Mouse (Mus musculus): ENCODE data around the gene Dlg2.

Gene Dlg2

DNA sequence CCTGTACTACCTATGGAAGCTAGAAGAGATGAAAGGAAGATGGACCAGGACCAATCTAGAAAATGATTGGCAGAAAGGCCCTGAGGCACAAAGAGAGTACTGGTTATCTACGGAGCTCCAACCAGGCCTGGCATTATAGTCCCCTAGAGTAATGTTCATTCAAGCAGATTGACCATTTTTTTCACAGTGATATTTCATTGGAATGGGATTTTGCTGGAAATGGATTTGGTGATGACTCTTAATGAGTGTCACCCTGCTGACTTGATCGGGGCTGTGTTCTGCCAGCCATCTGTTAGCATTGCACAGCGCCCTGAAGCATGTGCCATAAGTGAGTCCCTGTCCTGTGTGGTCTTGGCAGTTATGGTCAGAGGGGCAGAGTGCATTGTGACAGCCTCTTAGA, 1787.9 kb downstream of the Dlg2 start:
- DNase-seq (ENCODE audit: low read depth, low spot score) = no peak

DNA sequence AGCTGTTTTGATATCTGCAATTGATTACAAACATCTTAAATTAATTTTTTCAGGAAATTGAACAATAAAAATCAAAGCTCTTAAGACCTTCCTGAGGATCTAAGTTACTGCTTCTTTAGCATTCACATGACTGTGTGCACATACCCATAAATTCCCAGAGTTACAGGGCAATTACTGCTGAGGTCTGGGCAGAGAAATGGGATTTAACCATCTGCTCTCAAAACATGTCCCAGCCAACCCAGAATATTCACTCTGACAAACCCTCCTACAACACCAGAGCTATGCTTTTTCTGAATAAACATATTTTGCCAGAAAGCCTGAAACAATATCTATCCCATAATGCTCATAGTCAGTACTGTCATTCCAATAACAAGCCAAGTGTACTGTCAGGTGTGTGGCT, 1788.5 kb downstream of the Dlg2 start:
- no peak for DNase-seq (ENCODE audit: low read depth, low spot score)

DNA sequence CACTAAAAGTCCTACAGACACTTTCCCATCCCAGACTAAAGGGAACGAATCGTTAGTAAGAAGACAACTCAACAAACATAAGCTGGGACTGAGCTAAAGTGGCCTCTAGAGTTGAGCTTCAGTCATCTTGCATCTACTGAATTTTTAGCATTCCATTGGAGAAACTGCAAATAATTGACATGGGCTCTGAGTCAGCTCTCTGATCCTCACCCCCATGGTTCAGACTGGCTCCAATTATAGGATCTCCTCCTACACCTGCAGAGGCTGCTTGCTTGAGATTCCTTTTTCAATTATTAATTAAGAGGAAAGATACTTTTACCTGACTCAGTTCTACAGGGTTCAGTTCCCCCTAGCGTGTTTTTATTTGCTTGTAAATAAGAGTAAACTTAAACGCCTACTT, 1798.9 kb downstream of the Dlg2 start:
- DNase-seq (ENCODE audit: low read depth, low spot score) = no peak

DNA sequence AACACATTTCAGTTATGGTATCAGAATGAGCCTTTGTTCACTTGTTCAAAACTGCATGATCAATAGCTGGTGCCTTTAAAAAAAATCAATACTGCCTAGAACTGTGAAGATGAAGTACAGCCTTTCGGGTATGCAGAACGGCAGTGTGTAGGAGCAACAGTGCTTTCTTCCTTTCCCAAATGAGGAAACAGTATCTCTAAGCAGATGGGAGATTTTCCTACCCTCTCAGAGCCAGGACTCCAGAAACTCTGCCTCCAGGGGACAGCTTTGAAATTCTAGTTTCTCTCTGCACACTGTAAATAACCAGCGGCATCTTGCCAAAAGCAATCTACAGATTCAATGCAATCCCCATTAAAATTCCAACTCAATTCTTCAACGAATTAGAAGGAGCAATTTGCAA, 1801.2 kb downstream of the Dlg2 start:
- no peak for DNase-seq (ENCODE audit: low read depth, low spot score)

DNA sequence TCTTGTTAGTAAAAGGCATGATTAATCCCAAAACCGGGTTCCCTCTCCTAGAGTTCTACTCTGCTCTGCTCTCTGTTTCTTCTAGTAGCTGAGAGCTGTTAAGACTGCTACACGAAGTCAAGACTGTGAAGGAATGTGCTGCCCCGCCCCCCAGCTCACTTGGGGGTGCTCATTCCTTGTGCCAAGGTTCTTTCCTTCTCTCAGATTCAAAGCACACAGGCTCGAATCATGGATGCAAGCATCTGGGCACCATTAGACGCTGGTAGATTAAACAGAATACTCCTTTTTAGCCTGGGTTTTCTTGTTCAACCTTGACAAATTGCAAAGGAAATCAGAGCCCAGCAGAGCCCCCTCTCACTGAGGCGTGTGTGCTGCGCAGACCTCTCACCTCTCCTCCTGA, 1804.5 kb downstream of the Dlg2 start:
- DNase-seq (ENCODE audit: low read depth, low spot score) = peak; percentile 7

DNA sequence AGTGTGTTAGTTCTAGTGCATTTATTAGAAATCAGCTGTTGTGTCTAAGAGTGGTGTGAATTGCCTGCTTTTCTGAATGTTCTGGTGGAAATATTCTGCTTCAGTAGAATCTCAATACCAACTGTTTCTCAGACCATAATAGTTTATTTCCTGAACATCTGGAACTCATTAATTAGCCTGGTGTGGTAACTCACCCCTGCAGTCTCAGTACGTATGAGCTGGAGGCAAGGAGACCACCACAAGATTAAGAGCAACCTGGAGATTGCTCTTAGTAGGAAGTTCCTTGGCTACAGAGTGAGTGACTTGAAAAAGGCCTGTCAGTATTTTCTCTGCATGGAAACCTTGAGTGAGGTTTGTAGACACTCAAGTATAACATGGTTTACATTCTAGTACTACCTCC, 1810.6 kb downstream of the Dlg2 start:
- DNase-seq (ENCODE audit: low read depth, low spot score) = no peak

DNA sequence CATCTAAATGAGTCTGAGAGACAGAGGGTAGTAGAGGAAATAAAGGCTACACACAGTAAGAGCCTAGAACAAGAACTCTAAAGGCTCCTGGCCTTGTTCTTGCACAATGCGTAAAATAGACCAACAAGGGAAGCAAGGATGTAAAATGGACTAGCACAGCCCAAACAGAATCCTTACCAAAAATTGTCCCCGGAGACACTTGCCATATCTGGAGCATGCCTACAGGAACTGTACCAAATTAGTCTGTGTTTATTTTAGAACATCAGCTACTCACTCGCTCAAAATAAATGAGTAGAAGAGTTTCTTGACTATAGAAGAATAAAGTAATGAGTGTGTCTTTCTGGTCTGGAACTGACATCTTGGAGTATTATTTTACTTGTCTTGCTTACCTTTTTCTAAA, 1812.3 kb downstream of the Dlg2 start:
- no peak for DNase-seq (ENCODE audit: low read depth, low spot score)

DNA sequence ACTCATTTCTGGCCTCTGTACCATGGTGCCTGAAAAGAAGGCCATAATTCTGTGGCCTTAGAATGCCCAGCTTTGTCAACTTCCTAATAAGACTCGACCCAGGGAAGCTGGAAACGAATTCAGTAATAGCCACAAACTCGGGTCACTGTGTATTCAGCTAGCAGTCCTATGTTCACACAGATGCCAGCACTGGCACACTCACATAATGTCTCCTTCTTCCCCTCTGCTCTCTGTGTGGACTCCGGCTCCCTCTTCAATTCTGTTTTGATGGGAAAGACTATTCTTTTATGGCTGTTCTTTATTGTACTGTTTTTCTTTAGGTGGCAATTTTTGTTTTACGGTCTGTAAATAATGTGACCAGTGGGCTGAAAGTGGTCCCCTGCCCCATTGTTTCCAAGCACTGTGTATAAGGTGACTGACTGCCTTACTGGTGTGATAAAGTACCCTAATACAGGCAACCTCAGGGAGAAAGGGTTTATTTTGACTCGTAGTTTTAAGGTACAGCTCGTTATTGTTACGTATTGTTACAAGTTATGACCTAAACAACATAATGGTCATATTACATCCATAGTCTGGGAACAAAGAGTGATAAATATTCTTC, 1816.5 kb downstream of the Dlg2 start:
- DNase-seq (ENCODE audit: low read depth, low spot score) = no peak

DNA sequence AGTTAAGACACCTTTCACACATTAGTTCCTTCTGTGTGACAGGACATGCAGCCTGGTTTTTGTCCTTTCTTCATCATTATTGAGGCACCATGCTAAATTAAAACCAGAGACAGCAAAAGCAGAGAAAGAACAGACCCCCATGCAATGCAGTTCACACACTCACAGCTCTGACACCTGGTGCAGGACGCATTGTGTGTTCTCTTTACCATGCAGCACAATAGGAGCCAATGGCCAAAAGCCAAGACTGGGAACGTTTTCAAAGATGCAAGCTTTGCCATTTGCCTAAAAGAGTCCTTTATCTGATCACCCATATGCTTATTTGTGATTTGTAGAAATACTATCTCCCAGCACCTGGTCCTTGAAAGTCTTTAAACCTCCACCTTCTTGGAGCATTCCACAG, 1824.6 kb downstream of the Dlg2 start:
- no peak for DNase-seq (ENCODE audit: low read depth, low spot score)

DNA sequence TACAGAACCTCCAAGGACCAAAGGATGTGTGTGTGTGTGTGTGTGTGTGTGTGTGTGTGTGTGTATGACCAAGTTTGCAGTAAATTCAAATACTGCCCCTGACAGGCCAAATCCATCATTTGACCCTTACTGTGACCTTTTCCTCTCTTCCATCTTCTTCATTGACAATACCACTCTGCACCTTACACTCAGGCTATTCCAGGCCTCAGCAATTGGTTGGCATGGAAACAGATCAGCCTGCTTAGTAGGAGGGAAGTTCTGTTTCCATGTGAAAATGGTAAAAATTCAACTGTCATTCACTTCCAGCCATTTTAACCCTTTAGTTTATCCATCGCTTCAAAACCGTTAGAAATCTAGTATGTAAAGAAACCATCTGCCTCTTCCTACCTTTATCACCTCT, 1831.2 kb downstream of the Dlg2 start:
- no peak for DNase-seq (ENCODE audit: low read depth, low spot score)

DNA sequence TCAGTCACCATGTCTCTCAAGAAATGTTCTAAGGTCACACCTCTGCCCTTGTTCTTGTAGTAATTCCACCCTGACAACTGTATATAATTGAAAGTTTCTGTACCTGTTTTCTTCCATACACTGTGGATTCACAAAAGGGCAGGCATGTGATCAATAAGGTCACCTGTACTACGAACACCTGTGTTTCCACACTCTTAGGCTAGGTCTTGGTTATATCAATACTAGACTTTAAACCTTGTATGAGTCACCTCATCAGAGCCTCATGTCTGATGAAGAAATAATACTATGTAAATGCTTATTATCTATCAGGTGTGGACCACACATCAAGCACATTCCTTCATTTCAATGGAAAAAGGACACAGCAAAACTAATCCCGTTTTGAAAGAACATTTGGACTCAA, 1831.7 kb downstream of the Dlg2 start:
- no peak for DNase-seq (ENCODE audit: low read depth, low spot score)

DNA sequence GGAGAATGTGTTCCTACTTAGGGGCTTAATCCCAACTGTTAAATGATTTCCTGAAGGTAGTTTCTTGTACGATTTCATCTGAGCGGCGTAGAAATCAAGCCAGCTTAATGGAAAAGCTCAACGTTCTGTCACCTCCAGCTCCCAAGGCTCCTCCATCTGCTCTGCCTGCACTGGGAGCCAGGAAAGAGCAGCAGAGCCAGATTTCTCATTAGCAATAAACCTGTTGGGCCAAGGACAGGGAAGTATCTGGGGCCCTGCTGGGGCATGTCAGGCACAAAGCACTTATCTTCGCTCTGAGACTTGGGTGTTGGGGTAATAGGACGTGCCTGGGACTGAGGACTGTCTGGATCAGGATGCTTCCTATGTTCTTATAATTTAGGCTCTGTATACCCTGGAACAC, 1839.9 kb downstream of the Dlg2 start:
- DNase-seq (ENCODE audit: low read depth, low spot score) = no peak

DNA sequence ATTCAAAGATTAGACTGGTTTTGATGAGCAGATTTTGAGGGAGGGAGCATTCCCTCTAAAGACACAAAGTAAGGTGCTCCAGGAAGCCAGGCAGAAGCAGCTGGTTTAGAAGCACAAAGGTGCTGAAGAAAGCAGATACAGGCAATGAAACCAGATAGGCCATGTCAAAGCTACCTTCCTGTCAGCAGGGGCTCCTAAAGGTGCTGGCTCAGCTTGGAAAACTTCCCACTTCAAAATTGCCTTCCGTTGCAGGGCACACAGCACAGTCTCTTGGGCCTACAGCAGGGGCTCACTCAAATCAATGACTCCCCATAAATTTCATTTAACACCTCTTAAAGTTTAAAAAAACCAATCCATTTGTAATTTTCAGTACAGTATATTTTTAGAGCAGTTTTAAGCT, 1843.0 kb downstream of the Dlg2 start:
- no peak for DNase-seq (ENCODE audit: low read depth, low spot score)

DNA sequence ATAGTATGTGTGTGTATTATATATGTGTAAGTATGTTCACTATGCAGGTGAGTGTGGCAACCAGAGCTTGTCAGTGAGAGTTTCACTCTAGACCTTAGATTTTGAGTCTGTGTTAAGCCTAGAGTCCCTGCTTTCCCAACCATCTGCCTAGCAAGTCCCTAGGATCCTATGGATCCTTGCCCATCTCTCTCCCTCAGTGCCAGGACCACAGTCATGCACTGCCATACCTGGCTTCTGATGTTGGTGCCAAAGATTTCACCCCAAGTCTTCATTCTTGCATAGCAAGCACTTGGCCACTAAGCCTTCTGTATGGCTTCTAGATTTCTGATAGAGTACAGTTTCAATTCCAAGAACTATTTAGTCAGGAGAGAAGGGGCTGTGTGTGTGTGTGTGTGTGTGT, 1843.7 kb downstream of the Dlg2 start:
- DNase-seq (ENCODE audit: low read depth, low spot score) = no peak

DNA sequence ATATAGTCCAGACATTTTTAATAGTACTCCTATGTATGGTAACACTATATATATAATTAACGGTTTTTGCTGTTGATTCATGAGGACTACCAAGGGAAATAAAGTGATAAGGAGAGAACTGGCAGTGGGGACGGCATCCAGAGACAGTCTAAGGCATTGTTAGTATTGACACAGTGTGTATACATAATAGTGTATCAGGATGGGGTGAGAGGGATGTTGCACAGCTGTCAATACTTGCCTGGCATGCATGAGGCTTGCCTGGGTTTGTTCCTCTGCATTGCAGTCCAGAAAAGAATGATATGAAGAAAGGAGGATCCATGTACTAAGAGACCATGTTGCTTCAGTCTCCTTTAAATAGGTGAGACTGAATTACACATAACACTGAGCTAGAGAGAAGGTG, 1845.3 kb downstream of the Dlg2 start:
- DNase-seq (ENCODE audit: low read depth, low spot score) = no peak

DNA sequence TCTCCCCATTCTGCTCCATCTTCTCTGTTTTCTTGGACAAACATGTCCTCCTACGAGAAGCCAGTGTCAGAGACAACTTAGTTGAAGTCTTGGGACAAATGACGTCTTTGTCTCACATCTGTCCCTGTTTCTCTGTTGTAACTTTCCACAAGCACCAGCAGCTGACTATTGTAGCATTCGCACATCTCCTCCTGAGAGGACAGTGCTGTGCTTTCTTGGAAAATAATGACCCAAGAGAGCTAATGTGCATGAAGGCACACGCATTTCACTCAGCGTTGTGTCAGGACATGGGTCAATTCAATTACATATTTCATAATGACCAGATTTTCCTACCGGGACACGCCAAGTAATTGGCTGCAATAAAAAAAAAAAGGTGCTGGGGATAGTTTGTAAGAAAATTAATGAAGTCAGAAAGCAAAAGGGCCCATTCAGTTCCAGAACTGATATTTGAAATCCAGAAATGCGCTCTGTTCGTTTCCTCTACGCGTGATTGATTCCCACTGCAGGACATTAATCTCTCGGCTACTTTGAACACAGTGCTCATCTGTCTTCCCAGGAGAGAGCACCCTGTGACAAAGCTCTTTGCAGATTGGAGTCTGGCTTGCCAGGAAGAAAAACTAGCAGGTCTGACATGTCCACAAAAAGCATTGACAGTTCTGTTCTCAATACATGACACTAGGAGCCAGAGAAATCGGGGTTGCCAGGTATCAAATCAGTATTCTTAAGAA, 1846.0 kb downstream of the Dlg2 start:
- no peak for DNase-seq (ENCODE audit: low read depth, low spot score)

DNA sequence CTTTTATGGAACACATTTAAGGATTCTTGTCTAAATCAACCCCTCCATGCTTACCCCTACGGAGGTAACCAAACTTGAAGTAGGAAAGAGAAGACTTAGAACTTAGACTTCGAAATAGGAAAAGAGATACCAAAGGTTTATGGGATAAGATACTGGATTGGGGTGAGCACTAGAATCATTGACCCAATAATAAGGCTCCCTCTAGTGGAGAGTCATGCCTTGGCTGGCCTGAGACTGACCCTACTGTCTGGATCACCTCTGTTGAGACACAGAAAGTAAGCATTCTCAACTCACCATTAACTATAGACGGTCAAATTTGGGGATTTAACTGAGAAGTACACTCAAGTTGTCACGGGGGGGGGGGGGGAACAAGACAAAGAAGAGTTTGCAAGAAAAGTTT, 1847.2 kb downstream of the Dlg2 start:
- peak; percentile 24 for DNase-seq (ENCODE audit: low read depth, low spot score)

DNA sequence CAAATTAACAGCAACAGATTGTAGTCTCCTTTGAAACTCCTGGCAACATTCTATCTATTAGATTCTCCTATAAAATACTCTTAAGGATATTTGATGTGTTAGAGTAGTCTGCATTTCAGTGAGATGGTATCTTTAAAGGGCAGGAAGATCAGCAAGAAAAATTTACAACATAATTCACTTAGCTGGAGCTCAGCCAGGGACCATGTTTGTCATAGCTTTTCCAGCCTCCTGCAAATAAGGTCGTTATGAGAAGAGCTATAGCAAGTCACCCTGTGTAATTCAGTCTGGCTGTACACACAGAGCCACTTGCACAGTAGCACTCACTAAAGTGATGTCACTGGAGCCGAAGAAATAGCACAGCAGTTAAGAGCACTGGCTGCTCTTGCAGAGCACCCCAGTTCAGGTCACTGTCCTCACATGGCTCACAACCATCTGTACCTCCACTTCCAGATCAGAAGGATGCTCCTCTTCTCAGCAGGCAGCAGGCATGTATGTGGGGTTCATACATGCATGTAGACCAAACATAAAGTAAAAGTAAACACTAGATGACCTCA, 1850.9 kb downstream of the Dlg2 start:
- no peak for DNase-seq (ENCODE audit: low read depth, low spot score)

DNA sequence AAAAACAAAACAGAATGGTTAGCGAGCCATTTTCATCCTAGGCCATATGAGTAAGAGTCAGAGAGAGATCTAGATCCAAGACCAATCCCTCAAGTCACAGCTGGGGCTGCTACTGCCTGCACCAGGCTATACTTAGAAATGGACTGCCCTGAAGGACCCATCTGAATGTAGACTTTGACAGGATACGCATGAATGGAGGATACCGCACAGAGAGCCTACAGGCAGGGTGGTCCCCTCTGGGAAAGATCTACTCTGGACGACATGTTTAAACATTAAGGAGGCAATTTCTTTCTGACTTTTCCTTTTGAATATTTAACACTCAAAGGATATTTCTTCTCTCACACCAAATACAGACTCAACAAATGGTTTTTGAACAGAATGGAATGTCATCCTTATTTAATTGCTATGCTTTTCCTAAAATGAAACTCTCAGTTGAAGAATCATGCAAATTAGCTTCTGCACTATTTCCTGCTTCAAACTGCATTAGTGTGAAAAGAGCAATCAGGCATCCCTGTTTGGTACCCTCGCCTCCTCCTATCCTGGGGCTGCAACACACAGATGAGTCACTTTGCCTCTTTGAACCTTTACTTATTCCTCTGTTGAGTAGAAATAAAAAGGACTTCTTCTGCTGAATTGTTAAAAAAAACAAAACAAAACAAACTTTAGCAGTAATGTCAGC, 1856.9 kb downstream of the Dlg2 start:
- no peak for DNase-seq (ENCODE audit: low read depth, low spot score)

DNA sequence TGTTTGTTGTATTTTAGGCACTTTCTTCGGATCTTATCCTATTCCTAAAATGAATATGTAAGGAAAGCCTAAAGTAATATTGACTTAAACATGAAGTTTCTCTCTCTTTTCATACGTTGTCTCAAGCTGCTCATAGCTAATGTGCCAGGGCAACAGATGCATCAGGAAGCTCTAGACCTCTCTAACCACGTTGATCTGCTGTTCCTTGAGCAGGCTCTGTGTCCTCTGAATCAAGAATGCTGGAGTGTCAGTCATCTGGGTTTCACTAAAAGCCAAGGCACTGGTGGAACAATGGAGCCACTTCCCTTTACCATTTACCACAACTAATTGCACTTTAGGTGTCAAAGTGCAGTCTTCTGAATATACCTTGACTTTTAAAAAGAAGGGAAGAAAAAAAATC, 1880.1 kb downstream of the Dlg2 start:
- DNase-seq (ENCODE audit: low read depth, low spot score) = no peak

DNA sequence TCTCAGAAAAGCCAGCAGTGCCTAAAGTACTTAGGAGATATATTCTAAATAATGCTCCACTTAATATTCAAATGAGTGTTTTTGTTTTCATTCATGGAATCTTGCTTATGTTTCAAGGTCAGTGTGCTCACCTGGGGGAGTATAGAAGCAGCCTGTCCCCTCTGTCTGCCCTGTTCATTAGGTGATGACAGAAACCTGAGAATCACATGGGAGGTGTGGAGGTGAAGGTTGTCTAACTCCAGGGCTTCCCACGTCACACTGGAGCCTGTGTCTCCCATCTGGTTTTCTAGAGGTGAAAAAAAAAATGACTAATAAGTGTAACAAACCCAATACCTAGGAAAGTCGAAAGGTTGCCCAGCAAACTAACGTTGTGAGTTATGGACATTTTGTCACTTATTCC, 1886.9 kb downstream of the Dlg2 start:
- DNase-seq (ENCODE audit: low read depth, low spot score) = no peak

DNA sequence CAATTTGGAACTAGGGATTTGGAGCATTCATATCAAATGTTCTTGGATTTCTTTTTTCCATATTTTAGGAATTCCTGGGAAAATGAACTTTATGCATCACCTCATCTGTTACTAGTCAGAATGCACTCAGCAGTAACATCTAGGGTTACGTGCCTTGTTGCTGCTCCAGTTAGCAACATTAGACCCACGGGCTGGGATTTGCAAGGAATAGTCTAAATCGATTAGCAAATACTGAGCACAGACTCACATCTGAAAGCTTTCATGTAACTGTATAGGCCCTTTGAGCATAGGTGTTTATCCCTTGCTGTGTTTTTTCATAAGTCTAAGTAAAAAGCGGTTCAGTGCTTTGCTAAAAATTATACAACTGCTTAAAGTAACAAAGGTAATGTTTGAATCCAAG, 1887.3 kb downstream of the Dlg2 start:
- DNase-seq (ENCODE audit: low read depth, low spot score) = no peak

DNA sequence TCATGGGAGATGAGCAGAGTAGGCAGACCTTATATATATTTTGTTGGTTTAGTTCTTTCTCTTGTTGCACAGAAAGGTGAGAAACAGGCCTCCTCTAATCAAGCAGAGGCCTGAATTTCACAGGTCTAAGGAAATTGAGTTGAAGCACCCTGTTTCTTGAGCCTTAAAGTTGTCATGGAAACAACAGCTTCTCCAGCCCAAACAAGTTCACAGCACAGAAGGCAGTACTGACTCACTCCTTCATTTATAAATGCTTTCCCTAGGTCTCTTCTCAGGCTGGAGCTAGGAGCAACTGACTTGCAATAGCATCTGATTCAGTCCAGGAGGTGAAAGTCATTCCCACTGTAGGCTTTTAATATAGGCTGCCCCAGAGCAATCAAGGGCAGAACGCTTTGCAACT, 1890.6 kb downstream of the Dlg2 start:
- DNase-seq (ENCODE audit: low read depth, low spot score) = no peak

All from ZHBTc4 (cell line).